Mouse (Mus musculus) stomach, embryonic 15.5 days (tissue): ENCODE measurements around the gene Slc27a1. TPM values are rescaled to one million over a fixed set of nuclear protein-coding genes. Genes with fewer than 3 reads are reported as not detected.

Source experiments
- ATAC-seq: fragments of 200-750 bp; cut with Nextera tagmentation; 2 replicates; pipeline ENCODE4 v1.8.0; 2017; ENCODE audit warnings: low read depth, moderate number of reproducible peaks, moderate TSS enrichment; ENCODE audit not compliant: insufficient read depth, low FRiP score
- H3K27ac ChIP-seq: fragments of 300-500 bp; sonication (generic); 2 replicates; pipeline ENCODE4 v1.5.1; 2015; ENCODE audit warnings: mild to moderate bottlenecking, inconsistent platforms
- H3K27me3 ChIP-seq: fragments of 300-500 bp; sonication (generic); replicated peaks from 2 replicates; pipeline ENCODE4 v1.6.1; 2015; ENCODE audit warnings: inconsistent platforms
- H3K36me3 ChIP-seq: fragments of 300-500 bp; sonication (generic); 2 replicates; pipeline ENCODE4 v1.6.1; 2015; ENCODE audit warnings: inconsistent platforms
- H3K4me1 ChIP-seq: fragments of 300-500 bp; sonication (generic); 2 replicates; pipeline ENCODE4 v1.6.1; 2015; ENCODE audit warnings: inconsistent platforms
- H3K4me2 ChIP-seq: fragments of 300-500 bp; sonication (generic); 2 replicates; pipeline ENCODE4 v1.6.1; 2015; ENCODE audit warnings: mild to moderate bottlenecking, inconsistent platforms
- H3K4me3 ChIP-seq: fragments of 300-500 bp; sonication (generic); replicated peaks from 2 replicates; pipeline ENCODE4 v1.5.1; 2015; ENCODE audit warnings: inconsistent platforms
- H3K9ac ChIP-seq: fragments of 300-500 bp; sonication (generic); 2 replicates; pipeline ENCODE4 v1.6.1; 2015; ENCODE audit warnings: inconsistent platforms
- H3K9me3 ChIP-seq: fragments of 300-500 bp; sonication (generic); 2 replicates; pipeline ENCODE4 v1.6.1; 2016; ENCODE audit warnings: inconsistent platforms
- WGBS: fragments of 180-500 bp; shearing (Covaris S2); methylation state at CpG from one replicate; pipeline ENCODE4 v1.1.7; 2015; 5-methylcytosine and 5-hydroxymethylcytosine counted together
- polyA plus RNA-seq: library from polyadenylated mRNA; unstranded; fragments of >200 nt; fragmentation: Nextera tagmentation; extraction: Ambion mirVana; gene quantifications from 2 replicates; pipeline ENCODE4 v1.2.1, GENCODE M21; 2015

Slc27a1 gene
- polyA plus RNA-seq, 1 experiment from 2014 or later = 37.1 TPM

DNA sequence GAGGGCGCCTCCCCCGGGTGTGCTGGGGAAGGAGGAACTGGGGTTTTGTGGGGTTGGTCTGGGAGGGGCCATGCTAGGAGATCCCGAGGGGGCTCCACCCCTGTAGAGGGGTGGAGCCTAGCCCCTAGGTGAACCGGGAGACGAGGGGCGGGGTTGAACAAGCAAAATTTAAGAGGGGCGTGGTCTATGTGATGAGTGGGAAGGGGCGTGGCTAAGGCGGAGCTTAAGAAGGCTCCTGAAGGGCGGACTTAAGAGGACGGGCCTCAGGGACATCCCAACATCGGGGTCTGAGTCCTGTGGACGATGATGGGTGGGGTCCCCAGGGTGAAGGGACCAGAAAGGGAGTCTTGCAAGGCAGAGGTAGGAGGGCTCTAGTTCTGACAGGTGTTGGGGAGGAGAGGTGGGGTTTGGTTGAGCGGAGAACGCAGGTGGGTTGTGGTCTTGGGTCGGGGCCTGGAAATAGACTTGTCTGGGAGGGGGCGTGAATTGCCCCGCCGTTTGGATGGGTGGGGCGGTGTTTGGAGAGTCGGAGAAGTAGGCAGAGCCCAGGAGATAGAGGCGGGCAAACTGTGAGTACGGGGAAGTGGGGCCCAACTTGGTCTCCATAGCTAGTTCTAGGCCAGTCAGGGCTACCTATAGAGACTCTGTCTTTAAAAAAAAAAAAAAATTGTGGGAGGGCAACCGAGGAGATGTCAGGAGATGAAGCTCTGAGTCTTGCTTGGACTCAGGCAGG is 9.6 kb upstream of the Slc27a1 start:
- no peaks in the 10 kb centered on the region for H3K36me3 ChIP-seq
- H3K4me3 ChIP-seq = peak overlapping the region; percentile 48
- H3K4me2 ChIP-seq = peak overlapping the region; percentile 91
- H3K4me1 ChIP-seq = peaks cover 17% of the 10 kb centered on the region; the same call in 1 of the 2 replicates
- ATAC-seq = peak; percentile 64
- H3K27me3 ChIP-seq = peaks cover 49% of the 10 kb centered on the region
- WGBS = 2% methylated on average over 24 of the region's 24 CpGs
- H3K27ac ChIP-seq = no peak overlapping the region
- no peaks in the 10 kb centered on the region for H3K9me3 ChIP-seq
- no peak overlapping the region for H3K9ac ChIP-seq

DNA sequence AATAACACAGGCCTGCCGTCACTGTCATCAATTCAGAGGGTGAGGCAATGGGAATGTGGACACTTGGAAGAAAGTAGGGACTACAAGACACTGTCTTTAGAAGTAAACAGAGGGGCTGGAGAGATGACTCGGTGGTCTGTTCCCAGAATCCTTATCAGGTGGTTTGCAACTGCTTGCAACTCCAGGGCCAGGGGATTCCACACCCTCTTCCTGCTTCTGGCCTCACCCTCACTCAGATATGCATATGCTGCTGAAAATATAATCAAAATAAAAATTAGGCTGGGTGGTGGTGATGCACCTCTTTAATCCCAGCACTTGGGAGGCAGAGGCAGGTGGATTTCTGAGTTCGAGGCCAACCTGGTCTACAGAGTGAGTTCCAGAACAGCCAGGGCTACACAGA is 8.6 kb upstream of the Slc27a1 start:
- no peak overlapping the region for H3K4me2 ChIP-seq
- 64% methylated on average over 3 of the region's 3 CpGs for WGBS
- H3K9ac ChIP-seq = no peak overlapping the region
- no peak overlapping the region for H3K4me3 ChIP-seq
- H3K9me3 ChIP-seq = no peaks in the 10 kb centered on the region
- no peak for ATAC-seq
- no peaks in the 10 kb centered on the region for H3K36me3 ChIP-seq
- H3K27me3 ChIP-seq = peaks cover 49% of the 10 kb centered on the region
- H3K27ac ChIP-seq = no peak overlapping the region
- peaks cover 17% of the 10 kb centered on the region; the same call in 1 of the 2 replicates for H3K4me1 ChIP-seq

DNA sequence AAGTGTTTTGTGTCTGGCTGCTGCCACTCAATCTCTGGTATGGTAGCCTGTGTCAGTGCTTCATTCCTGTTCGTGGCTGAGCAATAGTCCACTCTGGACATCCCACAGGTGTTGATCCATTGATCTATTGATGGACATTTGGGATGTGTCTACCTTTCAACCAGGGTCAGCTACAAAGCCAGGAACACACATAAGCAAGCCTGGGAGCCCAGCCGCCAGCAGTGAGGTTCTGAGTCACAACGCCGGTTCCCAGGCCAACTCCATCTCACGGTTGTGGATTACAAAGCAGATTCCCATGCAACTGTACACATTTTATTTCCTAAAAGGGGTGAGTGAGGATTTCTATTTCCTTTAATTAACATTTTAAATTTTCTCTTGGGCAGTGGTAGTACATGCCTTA is 7.9 kb upstream of the Slc27a1 start:
- H3K27me3 ChIP-seq = peaks cover 49% of the 10 kb centered on the region
- no peak overlapping the region for H3K27ac ChIP-seq
- H3K4me1 ChIP-seq = peaks cover 17% of the 10 kb centered on the region; the same call in 1 of the 2 replicates
- H3K4me2 ChIP-seq = no peak overlapping the region
- 83% methylated on average over 5 of the region's 5 CpGs for WGBS
- H3K36me3 ChIP-seq = no peaks in the 10 kb centered on the region
- no peaks in the 10 kb centered on the region for H3K9me3 ChIP-seq
- ATAC-seq = no peak
- no peak overlapping the region for H3K9ac ChIP-seq
- H3K4me3 ChIP-seq = no peak overlapping the region

DNA sequence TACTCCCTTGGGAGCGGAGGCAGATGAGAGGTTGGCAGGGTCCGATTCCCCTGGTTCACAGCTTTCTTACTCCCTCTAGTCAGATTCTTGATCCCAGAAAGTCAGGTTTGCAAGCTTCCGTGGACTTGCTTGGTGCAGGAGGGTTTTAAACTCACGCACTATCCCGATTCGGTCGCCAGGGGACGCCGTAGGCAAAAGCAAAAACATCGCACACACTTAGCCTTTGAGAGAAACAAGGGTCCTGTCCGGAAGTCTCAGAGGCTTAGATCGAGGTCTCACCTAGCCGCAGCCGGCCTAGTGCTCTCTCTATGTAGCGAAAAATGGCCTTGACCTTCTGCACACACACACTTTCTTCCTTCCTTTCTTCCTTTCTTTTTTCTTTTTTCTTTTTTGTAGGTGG is 7.3 kb upstream of the Slc27a1 start:
- H3K27me3 ChIP-seq = peaks cover 49% of the 10 kb centered on the region
- ATAC-seq = no peak; the same call in 1 of the 2 replicates

DNA sequence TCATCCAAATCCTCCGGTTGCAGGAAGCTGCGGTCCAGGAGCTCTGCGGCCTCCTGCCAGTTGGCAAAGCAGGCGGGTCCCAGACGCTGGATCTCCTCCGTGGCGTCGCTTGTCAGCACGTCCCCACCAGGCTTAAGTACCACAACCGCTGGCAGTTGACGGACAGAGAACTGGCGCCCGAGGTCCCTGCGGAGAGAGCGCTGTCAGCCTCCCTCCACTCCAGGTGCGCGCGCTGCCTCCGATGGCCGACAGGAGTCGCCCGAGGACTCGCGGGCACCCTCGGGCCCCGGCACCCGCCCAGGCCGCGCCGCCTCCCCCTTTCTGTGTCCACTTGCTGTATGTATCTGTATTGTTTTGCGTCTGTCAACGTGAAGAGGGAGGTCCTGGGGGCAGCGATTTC is 5.9 kb upstream of the Slc27a1 start:
- H3K36me3 ChIP-seq = no peaks in the 10 kb centered on the region
- peak overlapping the region; percentile 60 for H3K4me2 ChIP-seq
- 1% methylated on average over 33 of the region's 33 CpGs for WGBS
- H3K27me3 ChIP-seq = peaks cover 38% of the 10 kb centered on the region
- peak overlapping the region; percentile 27 for H3K4me3 ChIP-seq
- ATAC-seq = no peak
- peaks cover 17% of the 10 kb centered on the region; the same call in 1 of the 2 replicates for H3K4me1 ChIP-seq
- no peak overlapping the region for H3K9ac ChIP-seq
- H3K27ac ChIP-seq = no peak overlapping the region
- no peaks in the 10 kb centered on the region for H3K9me3 ChIP-seq

More for the DNA sequence above, 7.3 kb upstream of the Slc27a1 start:
- no peaks in the 10 kb centered on the region for H3K36me3 ChIP-seq
- WGBS = 4% methylated on average over 15 of the region's 15 CpGs
- H3K9ac ChIP-seq = no peak overlapping the region
- peaks cover 17% of the 10 kb centered on the region; the same call in 1 of the 2 replicates for H3K4me1 ChIP-seq
- H3K27ac ChIP-seq = no peak overlapping the region
- H3K9me3 ChIP-seq = no peaks in the 10 kb centered on the region
- H3K4me2 ChIP-seq = no peak overlapping the region
- no peak overlapping the region for H3K4me3 ChIP-seq

DNA sequence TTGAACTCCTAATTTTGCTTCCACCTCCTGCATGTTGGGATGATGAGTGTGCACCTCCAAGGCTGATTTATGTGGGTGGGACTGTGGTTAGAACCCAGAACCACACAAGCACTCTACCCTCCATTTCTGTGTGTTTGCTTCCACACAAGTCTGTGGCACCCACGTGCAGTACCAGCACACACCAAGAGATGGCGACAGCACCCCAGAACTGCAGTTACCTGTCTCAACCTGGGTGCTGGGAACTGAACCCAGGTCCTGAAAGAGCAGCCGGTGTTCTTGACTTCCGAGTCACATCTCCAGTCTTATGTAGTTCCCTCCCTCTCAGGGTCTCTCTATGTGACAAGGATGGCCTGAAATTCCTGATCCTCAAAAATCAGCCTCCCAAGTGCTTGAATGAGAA is 4.7 kb upstream of the Slc27a1 start:
- H3K4me2 ChIP-seq = no peak overlapping the region
- H3K9ac ChIP-seq = no peak overlapping the region
- peaks cover 15% of the 10 kb centered on the region for H3K4me1 ChIP-seq
- no peak overlapping the region for H3K4me3 ChIP-seq
- no peaks in the 10 kb centered on the region for H3K9me3 ChIP-seq
- H3K27ac ChIP-seq = no peak overlapping the region
- H3K36me3 ChIP-seq = no peaks in the 10 kb centered on the region
- 88% methylated on average over 4 of the region's 4 CpGs for WGBS
- no peak for ATAC-seq
- H3K27me3 ChIP-seq = peaks cover 26% of the 10 kb centered on the region

DNA sequence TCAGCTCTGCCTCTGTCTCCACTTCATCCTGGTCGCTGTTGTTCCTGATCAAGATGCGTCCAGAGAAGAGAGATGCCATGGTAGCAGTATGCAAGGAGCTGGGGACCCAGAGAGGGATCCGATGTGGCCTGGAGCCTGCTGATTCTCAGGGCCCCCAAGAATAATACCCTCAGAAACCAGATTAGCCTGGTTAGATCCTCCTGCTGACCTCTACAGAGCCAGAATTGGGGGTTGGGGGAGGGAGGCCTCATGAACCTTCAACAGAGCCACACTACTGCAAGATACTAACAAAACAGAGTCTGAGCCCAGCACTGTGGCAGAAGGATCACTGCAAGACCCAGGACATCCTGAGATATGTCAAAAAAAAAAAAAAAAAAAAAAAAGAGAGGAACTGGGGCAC is 2.2 kb upstream of the Slc27a1 start, which contains the start of gene Nxnl1:
TSS of gene Nxnl1 (minus strand) at position 101 of the 400 bp plus-strand sequence.
- Histone ChIP-seq H3K27me3 (peaks cover 9% of the 10 kb centered on the region; the same call in 1 of the 2 replicates), H3K9ac (no peak within 1 kb of the TSS), H3K4me3 (no peak within 1 kb of the TSS), H3K4me2 (no peak within 1 kb of the TSS), H3K9me3 (no peaks in the 10 kb centered on the region), H3K27ac (no peak within 1 kb of the TSS), H3K36me3 (no peaks in the 10 kb centered on the region), H3K4me1 (peaks cover 26% of the 10 kb centered on the region)
- ATAC-seq = no peak
- WGBS = 73% methylated on average over 3 of the region's 3 CpGs

DNA sequence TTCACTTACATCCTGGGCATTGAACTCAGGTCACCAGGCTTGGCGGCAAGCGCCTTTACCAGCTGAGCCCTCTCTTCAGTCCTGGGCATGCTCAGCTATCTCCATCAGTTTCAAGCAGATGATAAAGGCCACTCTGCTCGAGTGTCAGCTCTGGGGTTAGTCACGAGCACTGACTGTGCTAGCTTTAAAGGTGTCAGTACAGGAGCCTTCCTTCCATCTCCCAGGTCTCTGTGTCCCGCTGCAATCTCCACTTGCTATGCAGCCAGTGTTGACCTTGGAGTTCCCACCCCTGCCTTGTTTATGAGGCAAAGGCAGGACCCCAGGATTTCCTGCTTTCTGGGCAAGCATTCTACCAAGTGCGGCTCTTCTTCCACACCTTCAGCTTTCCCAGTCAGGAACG is 1.1 kb upstream of the Slc27a1 start:
- WGBS = 73% methylated on average over 7 of the region's 7 CpGs
- Histone ChIP-seq H3K9me3 (no peaks in the 10 kb centered on the region), H3K36me3 (no peaks in the 10 kb centered on the region), H3K27ac (no peak overlapping the region), H3K4me3 (no peak overlapping the region), H3K27me3 (peaks cover 1% of the 10 kb centered on the region; the same call in 1 of the 2 replicates), H3K4me1 (peaks cover 23% of the 10 kb centered on the region), H3K4me2 (no peak overlapping the region), H3K9ac (no peak overlapping the region)
- ATAC-seq = no peak

DNA sequence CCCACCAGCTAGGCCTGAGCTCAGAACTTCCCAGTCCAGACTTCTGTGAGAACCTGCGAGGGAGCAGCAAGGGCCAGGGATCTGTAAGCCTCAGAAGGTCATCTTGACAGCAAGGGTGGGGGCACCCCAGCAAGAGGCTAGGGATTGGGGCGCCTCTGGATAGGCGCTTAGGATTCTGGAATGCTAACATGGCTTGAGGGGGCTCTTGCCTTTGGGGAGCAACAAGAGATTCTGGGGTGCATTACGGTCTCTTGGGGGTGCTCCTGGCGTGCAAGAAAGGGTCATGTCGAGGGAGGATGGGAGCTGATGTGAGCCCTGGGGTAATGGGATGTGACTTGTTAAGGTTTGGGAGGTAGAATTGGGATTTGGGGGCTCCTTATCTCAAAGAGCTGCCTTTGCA is 259 bp downstream of the Slc27a1 start:
- WGBS = 32% methylated on average over 6 of the region's 6 CpGs
- Histone ChIP-seq H3K4me3 (peak overlapping the region; percentile 67), H3K9me3 (no peaks in the 10 kb centered on the region), H3K4me2 (peak overlapping the region; percentile 88), H3K36me3 (no peaks in the 10 kb centered on the region), H3K4me1 (peaks cover 17% of the 10 kb centered on the region), H3K27me3 (no peaks in the 10 kb centered on the region), H3K9ac (0 out of 2 replicates have a peak overlapping the region, but pooled peaks have one; percentile 10), H3K27ac (peak overlapping the region; percentile 94)
- ATAC-seq = no peak

DNA sequence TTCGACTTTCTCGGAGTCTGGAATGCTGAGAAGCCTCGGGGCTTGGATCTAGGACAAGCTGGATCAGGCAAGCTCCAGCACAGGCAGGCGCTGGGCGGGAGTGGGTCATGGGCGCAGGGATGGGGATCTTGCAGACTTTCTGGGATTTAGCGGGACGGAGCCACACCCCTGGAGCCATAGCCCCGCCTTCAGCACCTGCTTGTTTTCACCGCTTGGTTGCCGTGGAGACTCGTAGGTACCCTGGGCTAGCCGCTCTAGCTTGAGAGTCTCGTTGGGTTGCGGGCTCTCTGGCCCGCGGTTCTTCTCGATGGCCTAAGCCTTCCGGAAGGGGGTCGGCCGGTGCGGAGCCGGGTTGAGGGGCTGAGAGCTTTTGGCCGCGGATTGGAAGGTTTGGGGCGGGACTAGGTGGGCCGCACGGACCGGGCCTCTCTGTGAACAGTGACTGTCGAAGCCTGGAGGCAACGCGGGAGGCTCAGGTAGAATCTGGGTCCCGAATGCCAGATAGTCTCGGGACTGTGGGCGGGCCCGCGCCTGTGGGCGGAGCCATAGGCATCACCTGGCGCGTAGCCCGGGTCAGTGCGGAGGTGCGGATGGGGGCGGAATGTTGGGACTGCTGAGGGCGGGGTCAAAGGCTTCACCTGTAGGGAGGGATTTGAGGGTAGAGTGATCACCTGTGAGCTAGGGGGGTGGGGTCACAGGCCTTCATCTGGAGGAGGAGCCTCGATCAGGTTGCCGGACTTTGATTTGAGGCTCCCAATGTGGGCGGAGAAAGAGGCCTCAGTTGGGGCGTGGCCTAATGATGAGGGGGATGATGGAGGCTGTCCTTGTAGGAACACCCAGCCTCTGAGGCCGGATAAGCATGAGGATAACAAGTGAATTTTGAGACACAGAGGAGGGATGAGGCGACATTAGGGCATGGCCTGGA is 946 bp downstream of the Slc27a1 start:
- no peaks in the 10 kb centered on the region for H3K27me3 ChIP-seq
- no peaks in the 10 kb centered on the region for H3K36me3 ChIP-seq
- peak overlapping the region; percentile 67 for H3K4me3 ChIP-seq
- WGBS = under 1% methylated on average over 51 of the region's 51 CpGs
- no peaks in the 10 kb centered on the region for H3K9me3 ChIP-seq
- peak; percentile 74 for ATAC-seq
- H3K9ac ChIP-seq = peak overlapping the region; percentile 10; the same call in 1 of the 2 replicates
- H3K4me1 ChIP-seq = peaks cover 17% of the 10 kb centered on the region
- H3K4me2 ChIP-seq = peak overlapping the region; percentile 88
- peak overlapping the region; percentile 94 for H3K27ac ChIP-seq

DNA sequence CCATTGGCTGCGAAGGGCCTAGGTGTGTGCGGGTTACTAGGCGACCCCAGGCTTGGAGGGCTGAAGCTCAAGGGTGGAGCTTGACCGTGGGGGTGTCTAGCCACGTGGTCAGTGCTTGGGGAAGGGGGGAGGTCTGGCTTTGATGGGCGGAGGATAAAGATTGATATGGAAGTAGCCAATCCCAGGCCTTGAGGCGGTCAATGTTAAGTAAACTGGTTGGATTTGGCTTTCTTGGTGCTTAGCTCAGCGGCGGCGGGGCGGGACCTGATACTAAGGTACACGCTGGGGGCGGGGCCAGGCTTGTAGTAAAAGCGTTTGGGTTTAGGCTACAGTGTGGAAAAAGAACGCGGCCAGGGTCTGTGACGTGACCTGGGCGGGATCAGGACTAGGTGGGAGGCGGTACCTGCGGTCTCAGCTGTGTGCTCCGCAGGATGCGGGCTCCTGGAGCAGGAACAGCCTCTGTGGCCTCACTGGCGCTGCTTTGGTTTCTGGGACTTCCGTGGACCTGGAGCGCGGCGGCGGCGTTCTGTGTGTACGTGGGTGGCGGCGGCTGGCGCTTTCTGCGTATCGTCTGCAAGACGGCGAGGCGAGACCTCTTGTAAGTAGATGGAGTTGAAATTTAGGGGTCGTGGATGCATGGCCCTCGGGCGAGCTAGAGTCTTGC is 1.7 kb downstream of the Slc27a1 start:
- H3K9me3 ChIP-seq = no peaks in the 10 kb centered on the region
- peak overlapping the region; percentile 88 for H3K4me2 ChIP-seq
- H3K27me3 ChIP-seq = no peaks in the 10 kb centered on the region
- ATAC-seq = peak; percentile 91
- under 1% methylated on average over 41 of the region's 41 CpGs for WGBS
- H3K27ac ChIP-seq = peak overlapping the region; percentile 94
- no peaks in the 10 kb centered on the region for H3K36me3 ChIP-seq
- peak overlapping the region; percentile 47 for H3K9ac ChIP-seq
- H3K4me1 ChIP-seq = peaks cover 17% of the 10 kb centered on the region
- peak overlapping the region; percentile 67 for H3K4me3 ChIP-seq
